Mouse (Mus musculus) liver, embryonic 16.5 days (tissue): ENCODE data around the gene Wfdc12. TPM values are rescaled to one million over a fixed set of nuclear protein-coding genes. Genes with fewer than 3 reads are reported as not detected.

Experiments used
- ATAC-seq: fragments of 200-750 bp; cut with Nextera tagmentation; 2 replicates; pipeline ENCODE4 v1.8.0; 2017; ENCODE audit warnings: low read depth, mild to moderate bottlenecking, moderate number of reproducible peaks, moderate library complexity
- H3K27ac ChIP-seq: fragments of 300-500 bp; sonication (generic); 2 replicates; pipeline ENCODE4 v1.5.1; 2014; ENCODE audit warnings: mild to moderate bottlenecking, low read length
- H3K27me3 ChIP-seq: fragments of 300-500 bp; sonication (generic); 2 replicates; pipeline ENCODE4 v1.6.1; 2014; ENCODE audit warnings: low read depth, low read length, mixed read lengths; ENCODE audit not compliant: control insufficient read depth, insufficient read depth
- H3K36me3 ChIP-seq: fragments of 300-500 bp; sonication (generic); 2 replicates; pipeline ENCODE4 v1.6.1; 2014; ENCODE audit warnings: mild to moderate bottlenecking; ENCODE audit not compliant: control insufficient read depth, insufficient read depth
- H3K4me1 ChIP-seq: fragments of 300-500 bp; sonication (generic); 2 replicates; pipeline ENCODE4 v1.6.1; 2014; ENCODE audit warnings: low read depth, low read length, mixed read lengths; ENCODE audit not compliant: control insufficient read depth
- H3K4me2 ChIP-seq: fragments of 300-500 bp; sonication (generic); 2 replicates; pipeline ENCODE4 v1.6.1; 2014; ENCODE audit warnings: low read depth, low read length, mixed read lengths
- H3K4me3 ChIP-seq: fragments of 300-500 bp; sonication (generic); 2 replicates; pipeline ENCODE4 v1.5.1; 2014; ENCODE audit warnings: low read depth, mild to moderate bottlenecking, low read length
- H3K9ac ChIP-seq: fragments of 300-500 bp; sonication (generic); 2 replicates; pipeline ENCODE4 v1.6.1; 2014; ENCODE audit warnings: low read depth, low read length
- H3K9me3 ChIP-seq: fragments of 300-500 bp; sonication (generic); replicated peaks from 2 replicates; pipeline ENCODE4 v1.6.1; 2016; ENCODE audit warnings: low read length; ENCODE audit not compliant: control insufficient read depth
- whole genome bisulfite sequencing: fragments of 180-500 bp; shearing (Covaris S2); extraction: QIAGEN DNeasy Blood & Tissue Kit; methylation state at CpG from one replicate; pipeline ENCODE4 v1.1.7; 2014; ENCODE audit not compliant: insufficient replicate concordance; 5-methylcytosine and 5-hydroxymethylcytosine counted together
- polyA plus RNA-seq: library from polyadenylated mRNA; unstranded; fragments of >200 nt; fragmentation: Nextera tagmentation; extraction: Ambion mirVana; gene quantifications from 2 replicates; pipeline ENCODE4 v1.2.1, GENCODE M21; 2015

Gene Wfdc12
- not detected in 2 replicates for polyA plus RNA-seq

DNA sequence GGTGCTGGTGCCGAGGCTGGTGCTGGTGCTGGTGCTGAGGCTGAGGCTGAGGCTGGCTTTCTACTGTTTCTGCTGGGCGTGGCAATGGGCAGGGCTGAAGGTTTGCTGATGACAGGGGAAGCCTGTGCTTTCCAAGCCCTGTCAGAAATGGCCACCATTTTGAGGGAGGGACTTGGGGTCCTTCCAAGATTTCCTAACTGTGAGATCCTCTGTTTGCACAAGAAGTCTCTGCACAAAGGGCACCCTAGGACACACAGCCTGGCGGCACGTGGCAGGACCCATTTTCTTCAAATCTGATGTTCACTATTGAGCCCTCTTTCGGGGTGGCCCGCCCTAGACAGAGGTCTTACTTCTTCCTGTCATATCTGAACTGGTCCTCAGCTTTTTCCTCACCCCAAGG is at the start of gene Wfdc12:
Gene Wfdc12, minus strand, starts transcription at position 33 of the 400 bp plus-strand sequence.
- Histone ChIP-seq H3K4me2 (no peak within 1 kb of the TSS), H3K4me3 (no peak within 1 kb of the TSS), H3K9ac (no peak within 1 kb of the TSS), H3K4me1 (no peaks in the 10 kb centered on the region), H3K27me3 (no peaks in the 10 kb centered on the region), H3K9me3 (no peaks in the 10 kb centered on the region), H3K27ac (no peak within 1 kb of the TSS), H3K36me3 (no peaks in the 10 kb centered on the region)
- no peak for ATAC-seq
- 63% methylated on average over 6 of the region's 6 CpGs for WGBS

- no peaks in the 10 kb centered on the region for H3K27me3 ChIP-seq
- H3K36me3 ChIP-seq: no peaks in the 10 kb centered on the region
- 63% methylated on average over 3 of the region's 3 CpGs for WGBS
- no peak within 1 kb of the TSS for H3K9ac ChIP-seq
- no peaks in the 10 kb centered on the region for H3K9me3 ChIP-seq
- no peak for ATAC-seq
- H3K4me2 ChIP-seq: no peak within 1 kb of the TSS
- H3K27ac ChIP-seq: no peak within 1 kb of the TSS
- no peak within 1 kb of the TSS for H3K4me3 ChIP-seq
- H3K4me1 ChIP-seq: no peaks in the 10 kb centered on the region
Measured at GRCm38 (mm10) chr2:164238366-164238765, 48.0 kb upstream of the Wfdc12 start, which contains the start of gene Svs2. Gene Svs2, minus strand, starts transcription at chr2:164238466.

DNA sequence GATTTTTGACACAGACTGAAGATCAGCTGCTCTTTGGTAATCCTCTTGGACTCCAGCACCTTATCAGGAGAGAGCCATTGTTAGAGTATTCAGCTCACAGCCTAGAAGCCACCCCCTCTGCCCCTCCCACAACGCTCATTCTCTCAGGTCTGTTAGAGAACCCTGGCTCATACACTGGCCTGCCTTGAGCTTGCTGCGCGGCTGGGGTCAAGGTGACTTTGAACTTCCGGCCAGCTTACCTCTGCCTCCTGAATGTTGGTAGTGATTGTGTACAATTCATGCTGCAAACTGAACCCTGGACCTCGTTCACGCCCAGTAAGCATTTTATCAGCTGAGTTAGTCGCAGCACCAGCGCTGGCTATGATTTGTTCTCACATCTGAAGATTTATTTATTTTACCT is 42.3 kb upstream of the Wfdc12 start:
- Histone ChIP-seq H3K4me1 (no peaks in the 10 kb centered on the region), H3K9me3 (no peaks in the 10 kb centered on the region), H3K36me3 (no peaks in the 10 kb centered on the region), H3K4me3 (no peak overlapping the region), H3K4me2 (no peak overlapping the region), H3K27ac (no peak overlapping the region), H3K9ac (no peak overlapping the region), H3K27me3 (no peaks in the 10 kb centered on the region)
- ATAC-seq: no peak
- WGBS: 76% methylated on average over 8 of the region's 8 CpGs

GRCm38 (mm10) chr2:164228361-164229070 is 38.1 kb upstream of the Wfdc12 start:
- Histone ChIP-seq H3K4me2 (no peak overlapping the region), H3K4me1 (no peaks in the 10 kb centered on the region), H3K27me3 (no peaks in the 10 kb centered on the region), H3K9ac (no peak overlapping the region), H3K36me3 (no peaks in the 10 kb centered on the region), H3K9me3 (no peaks in the 10 kb centered on the region), H3K4me3 (no peak overlapping the region), H3K27ac (no peak overlapping the region)
- whole genome bisulfite sequencing: 67% methylated on average over 8 of the region's 8 CpGs
- no peak for ATAC-seq

- Histone ChIP-seq H3K27me3 (no peaks in the 10 kb centered on the region), H3K4me1 (no peaks in the 10 kb centered on the region), H3K4me2 (no peak within 1 kb of the TSS), H3K4me3 (no peak within 1 kb of the TSS), H3K9ac (no peak within 1 kb of the TSS), H3K9me3 (no peaks in the 10 kb centered on the region), H3K27ac (no peak within 1 kb of the TSS), H3K36me3 (no peaks in the 10 kb centered on the region)
- 63% methylated on average over 11 of the region's 11 CpGs for WGBS
- no peak for ATAC-seq
Measured at GRCm38 (mm10) chr2:164221522-164221921, 31.1 kb upstream of the Wfdc12 start, which contains the start of gene Wfdc15b. Gene Wfdc15b, minus strand, starts transcription at chr2:164221660.

- ATAC-seq: no peak
- 64% methylated on average over 9 of the region's 9 CpGs for WGBS
Measured at GRCm38 (mm10) chr2:164219295-164219694, 28.9 kb upstream of the Wfdc12 start.

GRCm38 (mm10) chr2:164212711-164213110 is 22.3 kb upstream of the Wfdc12 start:
- Histone ChIP-seq H3K4me2 (no peak overlapping the region), H3K4me3 (no peak overlapping the region), H3K27me3 (no peaks in the 10 kb centered on the region), H3K36me3 (no peaks in the 10 kb centered on the region), H3K27ac (no peak overlapping the region), H3K9me3 (no peaks in the 10 kb centered on the region), H3K4me1 (no peaks in the 10 kb centered on the region), H3K9ac (no peak overlapping the region)
- WGBS: 70% methylated on average over 5 of the region's 5 CpGs
- ATAC-seq: no peak

More at GRCm38 (mm10) chr2:164219295-164219694, 28.9 kb upstream of the Wfdc12 start:
- no peaks in the 10 kb centered on the region for H3K27me3 ChIP-seq
- no peaks in the 10 kb centered on the region for H3K36me3 ChIP-seq
- no peak overlapping the region for H3K9ac ChIP-seq
- H3K9me3 ChIP-seq: no peaks in the 10 kb centered on the region
- H3K27ac ChIP-seq: no peak overlapping the region
- H3K4me2 ChIP-seq: no peak overlapping the region
- no peaks in the 10 kb centered on the region for H3K4me1 ChIP-seq
- no peak overlapping the region for H3K4me3 ChIP-seq

DNA sequence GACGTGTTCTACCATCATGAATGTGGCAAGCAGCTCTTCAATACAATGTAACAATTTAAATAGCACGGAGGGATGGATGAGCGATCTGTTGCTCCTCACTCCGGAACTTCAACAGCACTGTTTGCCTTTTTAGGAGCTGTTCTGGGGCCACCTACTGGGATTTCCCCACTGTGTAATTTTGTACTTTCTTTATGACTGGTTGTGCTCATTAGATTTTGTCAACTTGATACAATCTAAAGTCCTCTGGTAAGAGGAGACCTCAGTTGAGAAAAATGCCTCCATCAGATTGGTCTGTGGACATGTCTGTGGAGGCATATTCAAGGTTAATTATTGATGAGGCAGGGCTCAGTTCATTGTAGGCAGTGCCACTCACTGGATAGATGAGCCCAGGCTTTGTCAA is 20.5 kb upstream of the Wfdc12 start:
- Histone ChIP-seq H3K4me2 (no peak overlapping the region), H3K27ac (no peak overlapping the region), H3K4me3 (no peak overlapping the region), H3K4me1 (no peaks in the 10 kb centered on the region), H3K9me3 (no peaks in the 10 kb centered on the region), H3K36me3 (no peaks in the 10 kb centered on the region), H3K27me3 (no peaks in the 10 kb centered on the region), H3K9ac (no peak overlapping the region)
- WGBS: 63% methylated on average over 4 of the region's 4 CpGs
- ATAC-seq: no peak

DNA sequence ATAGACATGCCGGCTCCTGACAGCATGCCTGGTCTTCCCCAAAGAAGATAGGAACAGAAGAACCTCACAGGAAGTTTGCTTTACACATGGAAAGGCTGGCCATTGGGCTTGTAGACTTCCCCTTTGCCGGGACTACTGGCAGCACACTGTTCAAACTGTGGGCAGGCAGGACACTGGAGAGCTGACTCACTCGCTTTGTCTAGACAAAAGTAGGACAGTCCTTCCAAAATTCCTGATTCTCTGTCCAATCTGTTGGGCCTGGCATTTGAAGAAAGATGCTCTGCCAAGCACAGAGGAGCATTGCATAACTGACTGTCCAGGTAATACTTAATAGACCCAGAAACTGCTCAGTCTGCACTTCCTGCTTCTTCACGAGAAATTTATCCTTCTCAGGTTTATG is 16.3 kb upstream of the Wfdc12 start:
- ATAC-seq: no peak
- 33% methylated on average over 4 of the region's 4 CpGs for WGBS
- Histone ChIP-seq H3K27me3 (no peaks in the 10 kb centered on the region), H3K4me2 (no peak overlapping the region), H3K4me3 (no peak overlapping the region), H3K36me3 (no peaks in the 10 kb centered on the region), H3K4me1 (no peaks in the 10 kb centered on the region), H3K9ac (no peak overlapping the region), H3K27ac (no peak overlapping the region), H3K9me3 (no peaks in the 10 kb centered on the region)
